Mouse (Mus musculus): Measurements from ENCODE around the gene Arid1b. TPM values are rescaled to one million over a fixed set of nuclear protein-coding genes. Genes with fewer than 3 reads are reported as not detected.
A peak's percentile ranks its signal among the peaks of the same experiment; 100 is the strongest.

Gene Arid1b
- total and polyA plus RNA-seq, 3 experiments = 11.8 to 27.8 (median 26.8) TPM

- H3K79me2 ChIP-seq (replicated peaks; ENCODE audit: control insufficient read depth, insufficient read depth, low read length) = no peaks in the 10 kb centered on the region
- 81% methylated on average over 7 of the region's 7 CpGs for WGBS
- TF ChIP-seq EP300 (IDR thresholded peaks at IDR 0.05; ENCODE audit: insufficient read depth, low read depth, low read length) = no peak
- TF ChIP-seq CTCF (IDR thresholded peaks at IDR 0.05) = no peak
- TF ChIP-seq POLR2A (IDR thresholded peaks at IDR 0.05; ENCODE audit: insufficient read depth, low read depth, low read length) = no peak
- H3K9ac ChIP-seq (ENCODE audit: low read depth, low read length) = no peak overlapping the region
- DNase-seq = no peak
- no peaks in the 10 kb centered on the region for H3K27me3 ChIP-seq (ENCODE audit: control insufficient read depth, insufficient read depth, low read length)
- H3K36me3 ChIP-seq (ENCODE audit: control insufficient read depth, insufficient read depth, low read length) = no peaks in the 10 kb centered on the region
- no peaks in the 10 kb centered on the region; the same call in 1 of the 2 replicates for H3K4me1 ChIP-seq (ENCODE audit: control insufficient read depth, insufficient read depth, low read length)
- no peak overlapping the region for H3K27ac ChIP-seq
- intact Hi-C loops (cut with DNase I) = no loop called here
- H3K4me3 ChIP-seq = no peak overlapping the region
These were observed 316.9 kb downstream of the Arid1b start for GRCm38 (mm10) chr17:5311062-5311461.

- DNase-seq = no peak
- WGBS = 89% methylated on average over 5 of the region's 5 CpGs
- intact Hi-C loops (cut with DNase I) = no loop called here
These were observed 318.2 kb downstream of the Arid1b start for GRCm38 (mm10) chr17:5312307-5312706.

GRCm38 (mm10) chr17:5314735-5315134, 320.6 kb downstream of the Arid1b start:
- no peak for DNase-seq
- no peak overlapping the region for H3K27ac ChIP-seq
- no peaks in the 10 kb centered on the region; the same call in 1 of the 2 replicates for H3K4me1 ChIP-seq (ENCODE audit: control insufficient read depth, insufficient read depth, low read length)
- H3K9ac ChIP-seq (ENCODE audit: low read depth, low read length) = no peak overlapping the region
- TF ChIP-seq CTCF (IDR thresholded peaks at IDR 0.05) (no peak), EP300 (IDR thresholded peaks at IDR 0.05; ENCODE audit: insufficient read depth, low read depth, low read length) (no peak), POLR2A (IDR thresholded peaks at IDR 0.05; ENCODE audit: insufficient read depth, low read depth, low read length) (no peak)
- intact Hi-C loops (cut with DNase I) = loop anchor here (5.0 kb wide), 2 partner anchors 62 to 112 kb away; no protein-coding TSS in a partner anchor
- H3K36me3 ChIP-seq (ENCODE audit: control insufficient read depth, insufficient read depth, low read length) = no peaks in the 10 kb centered on the region
- H3K79me2 ChIP-seq (replicated peaks; ENCODE audit: control insufficient read depth, insufficient read depth, low read length) = no peaks in the 10 kb centered on the region
- WGBS = 76% methylated on average over 7 of the region's 7 CpGs
- H3K27me3 ChIP-seq (ENCODE audit: control insufficient read depth, insufficient read depth, low read length) = no peaks in the 10 kb centered on the region
- no peak overlapping the region for H3K4me3 ChIP-seq

More at GRCm38 (mm10) chr17:5312307-5312706, 318.2 kb downstream of the Arid1b start:
- TF ChIP-seq POLR2A (IDR thresholded peaks at IDR 0.05; ENCODE audit: insufficient read depth, low read depth, low read length) = no peak
- TF ChIP-seq EP300 (IDR thresholded peaks at IDR 0.05; ENCODE audit: insufficient read depth, low read depth, low read length) = no peak
- no peak for TF ChIP-seq CTCF (IDR thresholded peaks at IDR 0.05)
- Histone ChIP-seq H3K9ac (ENCODE audit: low read depth, low read length) (no peak overlapping the region), H3K27me3 (ENCODE audit: control insufficient read depth, insufficient read depth, low read length) (no peaks in the 10 kb centered on the region), H3K79me2 (replicated peaks; ENCODE audit: control insufficient read depth, insufficient read depth, low read length) (no peaks in the 10 kb centered on the region), H3K4me1 (ENCODE audit: control insufficient read depth, insufficient read depth, low read length) (no peaks in the 10 kb centered on the region; the same call in 1 of the 2 replicates), H3K4me3 (no peak overlapping the region), H3K36me3 (ENCODE audit: control insufficient read depth, insufficient read depth, low read length) (no peaks in the 10 kb centered on the region), H3K27ac (no peak overlapping the region)

- Histone ChIP-seq H3K79me2 (replicated peaks; ENCODE audit: control insufficient read depth, insufficient read depth, low read length) (no peaks in the 10 kb centered on the region), H3K27me3 (ENCODE audit: control insufficient read depth, insufficient read depth, low read length) (no peaks in the 10 kb centered on the region), H3K4me3 (no peak overlapping the region), H3K27ac (no peak overlapping the region), H3K9ac (ENCODE audit: low read depth, low read length) (no peak overlapping the region), H3K36me3 (ENCODE audit: control insufficient read depth, insufficient read depth, low read length) (no peaks in the 10 kb centered on the region), H3K4me1 (ENCODE audit: control insufficient read depth, insufficient read depth, low read length) (no peaks in the 10 kb centered on the region)
- DNase-seq = no peak
- TF ChIP-seq POLR2A (IDR thresholded peaks at IDR 0.05; ENCODE audit: insufficient read depth, low read depth, low read length) = no peak
- TF ChIP-seq CTCF (IDR thresholded peaks at IDR 0.05) = peak; percentile 50
- intact Hi-C loops (cut with DNase I) = loop anchor here (5.0 kb wide), 2 partner anchors 64 to 114 kb away; no protein-coding TSS in a partner anchor
- 79% methylated on average over 7 of the region's 7 CpGs for WGBS
These were observed 322.4 kb downstream of the Arid1b start for GRCm38 (mm10) chr17:5316489-5316888.

GRCm38 (mm10) chr17:5321589-5322225, 327.6 kb downstream of the Arid1b start:
- Histone ChIP-seq H3K27ac (no peak overlapping the region), H3K4me3 (no peak overlapping the region), H3K9ac (ENCODE audit: low read depth, low read length) (no peak overlapping the region), H3K4me1 (ENCODE audit: control insufficient read depth, insufficient read depth, low read length) (peaks cover 6% of the 10 kb centered on the region), H3K27me3 (ENCODE audit: control insufficient read depth, insufficient read depth, low read length) (no peaks in the 10 kb centered on the region), H3K79me2 (replicated peaks; ENCODE audit: control insufficient read depth, insufficient read depth, low read length) (no peaks in the 10 kb centered on the region), H3K36me3 (ENCODE audit: control insufficient read depth, insufficient read depth, low read length) (no peaks in the 10 kb centered on the region)
- DNase-seq = no peak
- 66% methylated on average over 8 of the region's 8 CpGs for WGBS
- TF ChIP-seq POLR2A (IDR thresholded peaks at IDR 0.05; ENCODE audit: insufficient read depth, low read depth, low read length) (no peak), EP300 (IDR thresholded peaks at IDR 0.05; ENCODE audit: insufficient read depth, low read depth, low read length) (no peak), CTCF (IDR thresholded peaks at IDR 0.05) (peak; percentile 51)
- intact Hi-C loops (cut with DNase I) = no loop called here

- 91% methylated on average over 9 of the region's 9 CpGs for WGBS
These were observed 328.5 kb downstream of the Arid1b start for GRCm38 (mm10) chr17:5322594-5322993.

More at GRCm38 (mm10) chr17:5322594-5322993, 328.5 kb downstream of the Arid1b start:
- Histone ChIP-seq H3K4me1 (ENCODE audit: control insufficient read depth, insufficient read depth, low read length) (peaks cover 6% of the 10 kb centered on the region), H3K4me3 (no peak overlapping the region), H3K27me3 (ENCODE audit: control insufficient read depth, insufficient read depth, low read length) (no peaks in the 10 kb centered on the region), H3K36me3 (ENCODE audit: control insufficient read depth, insufficient read depth, low read length) (no peaks in the 10 kb centered on the region), H3K9ac (ENCODE audit: low read depth, low read length) (no peak overlapping the region), H3K27ac (no peak overlapping the region), H3K79me2 (replicated peaks; ENCODE audit: control insufficient read depth, insufficient read depth, low read length) (no peaks in the 10 kb centered on the region)
- no peak for DNase-seq
- intact Hi-C loops (cut with DNase I) = no loop called here
- TF ChIP-seq CTCF (IDR thresholded peaks at IDR 0.05) (no peak), EP300 (IDR thresholded peaks at IDR 0.05; ENCODE audit: insufficient read depth, low read depth, low read length) (no peak), POLR2A (IDR thresholded peaks at IDR 0.05; ENCODE audit: insufficient read depth, low read depth, low read length) (no peak)

Data from heart, adult 2 months (tissue).